Mouse (Mus musculus) brain, embryonic 14.5 days (tissue): ENCODE data around the gene Mitf.

Source experiments
- CTCF ChIP-seq: fragments of 200-500 bp; IDR thresholded peaks from 2 replicates; pipeline ENCODE4 v1.5.1; 2012; ENCODE audit warnings: inconsistent platforms, mild to moderate bottlenecking, moderate library complexity, borderline replicate concordance; ENCODE audit not compliant: insufficient read depth, insufficient read length; ENCODE audit errors: extremely low read depth
- POLR2A ChIP-seq: fragments of 200-500 bp; IDR thresholded peaks from 2 replicates; pipeline ENCODE4 v1.6.1; 2012; ENCODE audit warnings: mild to moderate bottlenecking, inconsistent platforms, borderline replicate concordance; ENCODE audit not compliant: poor library complexity, insufficient read depth, insufficient read length, severe bottlenecking; ENCODE audit errors: extremely low read depth

- TF ChIP-seq POLR2A (no peak), CTCF (no peak)
Observed at GRCm38 (mm10) chr6:97887893-97888292, 81.0 kb downstream of the Mitf start.
